Mouse (Mus musculus) small intestine, adult 2 months (tissue): ENCODE data around the gene Hivep3. TPM values are rescaled to one million over a fixed set of nuclear protein-coding genes. Genes with fewer than 3 reads are reported as not detected.

ENCODE experiments used
- H3K27ac ChIP-seq: fragments of 200-500 bp; 2 replicates; pipeline ENCODE4 v1.5.1; 2012; ENCODE audit warnings: low read depth, low read length, control low read depth, inconsistent platforms; ENCODE audit not compliant: insufficient read depth
- H3K27me3 ChIP-seq: fragments of 200-500 bp; 2 replicates; pipeline ENCODE4 v1.6.1; 2012; ENCODE audit warnings: mild to moderate bottlenecking, moderate library complexity, low read length, inconsistent platforms; ENCODE audit not compliant: control insufficient read depth, insufficient read depth
- H3K36me3 ChIP-seq: fragments of 200-500 bp; 2 replicates; pipeline ENCODE4 v1.6.1; 2012; ENCODE audit warnings: mild to moderate bottlenecking, low read length, control low read depth, inconsistent platforms; ENCODE audit not compliant: control insufficient read depth, insufficient read depth
- H3K4me1 ChIP-seq: fragments of 200-500 bp; 2 replicates; pipeline ENCODE4 v1.6.1; 2012; ENCODE audit warnings: low read length, inconsistent platforms, mixed read lengths; ENCODE audit not compliant: control insufficient read depth, insufficient read depth, insufficient read length
- H3K4me3 ChIP-seq: fragments of 200-500 bp; 2 replicates; pipeline ENCODE4 v1.5.1; 2012; ENCODE audit warnings: low read depth, mild to moderate bottlenecking, control low read depth, inconsistent platforms, low read length, moderate library complexity
- CTCF ChIP-seq: fragments of 200-500 bp; IDR thresholded peaks from 2 replicates; pipeline ENCODE4 v1.5.1; 2012; ENCODE audit warnings: low read depth, mild to moderate bottlenecking, control low read depth, inconsistent platforms, low read length, moderate library complexity, mixed read lengths; ENCODE audit not compliant: insufficient replicate concordance, insufficient read length; ENCODE audit errors: extremely low read depth
- POLR2A ChIP-seq: fragments of 200-500 bp; IDR thresholded peaks from 2 replicates; pipeline ENCODE4 v1.6.1; 2012; ENCODE audit warnings: low read depth, mild to moderate bottlenecking, control low read depth, inconsistent platforms, low read length, moderate library complexity
- WGBS: fragments of 180-500 bp; shearing (Covaris S2); methylation state at CpG from one replicate; pipeline ENCODE4 v1.1.7; 2018; 5-methylcytosine and 5-hydroxymethylcytosine counted together
- polyA plus RNA-seq: library from polyadenylated mRNA; depleted of rRNA; stranded (reverse); fragments of >200 nt; gene quantifications from 2 replicates; pipeline ENCODE4 v1.2.3, GENCODE M21; 2012

Hivep3 gene
- polyA plus RNA-seq, 1 experiment, result 3.3 TPM

DNA sequence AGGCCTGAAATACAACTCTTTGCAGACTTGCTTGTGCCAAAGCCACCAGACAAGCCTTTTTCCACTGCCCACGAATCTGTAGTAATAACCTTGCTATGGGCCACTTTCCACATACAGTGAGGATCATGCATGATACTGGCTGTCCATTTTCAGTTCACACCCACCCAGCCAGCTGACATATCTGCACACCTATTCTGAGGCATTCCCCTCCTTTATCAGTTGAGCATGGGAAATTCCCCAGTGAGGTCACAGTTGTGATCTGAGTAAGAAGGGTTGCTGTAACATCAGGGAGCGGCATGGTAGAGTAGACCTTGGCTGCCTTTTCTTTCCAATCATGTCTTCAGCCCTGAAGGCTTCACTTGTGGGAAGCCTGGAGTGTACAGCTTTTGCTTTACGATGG is 51.4 kb downstream of the Hivep3 start:
- WGBS, result 81% methylated on average over 3 of the region's 3 CpGs
- Histone ChIP-seq H3K27ac (no peak overlapping the region), H3K36me3 (no peaks in the 10 kb centered on the region), H3K4me1 (no peaks in the 10 kb centered on the region), H3K27me3 (no peaks in the 10 kb centered on the region), H3K4me3 (no peak overlapping the region)
- TF ChIP-seq POLR2A (no peak), CTCF (no peak)

DNA sequence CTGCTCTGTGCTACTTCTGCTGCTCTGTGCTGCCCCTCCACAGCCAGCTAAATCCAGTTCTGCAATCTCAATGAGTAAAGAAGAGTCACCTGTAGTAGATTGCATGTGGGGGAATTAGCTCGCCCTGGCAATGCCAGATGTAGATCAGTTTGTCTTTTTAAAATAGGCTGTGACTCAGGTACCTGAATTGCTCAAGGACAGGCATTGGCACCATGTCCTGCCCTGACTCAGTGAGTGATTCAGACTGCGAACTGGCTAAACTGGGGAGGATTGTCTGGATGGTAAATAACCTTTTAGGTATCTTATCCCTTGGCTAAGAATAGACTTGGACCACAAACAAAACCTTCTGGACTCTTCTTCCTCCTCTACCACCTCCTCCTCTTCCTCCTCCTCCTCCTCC is 52.7 kb downstream of the Hivep3 start:
- no peaks in the 10 kb centered on the region for H3K27me3 ChIP-seq
- no peak for TF ChIP-seq CTCF
- no peak for TF ChIP-seq POLR2A
- H3K36me3 ChIP-seq, result no peaks in the 10 kb centered on the region
- H3K4me3 ChIP-seq, result no peak overlapping the region
- H3K27ac ChIP-seq, result no peak overlapping the region
- 65% methylated on average over 2 of the region's 2 CpGs for WGBS
- no peaks in the 10 kb centered on the region for H3K4me1 ChIP-seq

DNA sequence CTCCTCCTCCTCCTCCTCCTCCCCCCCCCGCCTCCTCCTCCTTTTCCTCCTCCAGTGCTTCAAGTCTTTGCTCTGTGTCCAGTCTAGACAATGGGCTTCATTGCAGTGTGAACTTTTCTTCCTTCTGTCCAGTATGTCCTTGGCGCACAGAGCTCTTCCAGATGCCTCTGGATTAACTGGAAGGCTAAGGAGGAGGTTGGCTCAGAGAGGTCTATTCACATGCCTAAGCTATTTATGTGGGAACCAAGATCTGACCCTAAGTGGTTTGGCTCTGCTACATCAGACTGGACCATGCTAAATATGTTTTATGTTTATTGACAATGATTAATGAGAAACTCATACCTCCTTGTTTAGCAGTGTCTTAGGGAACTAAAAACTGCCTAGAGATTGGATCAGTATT is 53.1 kb downstream of the Hivep3 start:
- Histone ChIP-seq H3K4me1 (no peaks in the 10 kb centered on the region), H3K27me3 (no peaks in the 10 kb centered on the region), H3K4me3 (no peak overlapping the region), H3K36me3 (no peaks in the 10 kb centered on the region), H3K27ac (no peak overlapping the region)
- WGBS, result 78% methylated on average over 1 of the region's 2 CpGs
- TF ChIP-seq POLR2A, result no peak
- TF ChIP-seq CTCF, result no peak

DNA sequence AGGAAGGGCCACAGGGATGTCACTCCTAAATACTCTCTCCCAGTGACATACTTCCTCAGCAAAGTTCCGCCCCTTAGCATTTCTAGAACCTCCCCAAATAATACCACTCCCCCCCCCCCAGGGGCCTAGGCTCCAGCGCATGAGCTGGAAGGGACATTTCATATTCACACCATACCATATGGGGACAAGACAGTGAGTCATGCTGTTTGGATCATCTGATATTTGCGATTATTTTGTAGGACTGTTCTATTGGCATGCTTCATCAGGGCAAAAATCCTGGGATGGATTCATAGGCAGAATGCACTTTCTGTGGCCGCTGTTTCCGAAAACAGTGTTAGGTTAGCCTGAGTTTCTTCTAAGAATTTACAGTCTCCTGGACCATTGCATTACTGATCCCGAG is 55.2 kb downstream of the Hivep3 start:
- Histone ChIP-seq H3K36me3 (no peaks in the 10 kb centered on the region), H3K27me3 (no peaks in the 10 kb centered on the region), H3K4me1 (no peaks in the 10 kb centered on the region), H3K4me3 (no peak overlapping the region), H3K27ac (no peak overlapping the region)
- TF ChIP-seq CTCF (no peak), POLR2A (no peak)
- 93% methylated on average over 6 of the region's 6 CpGs for WGBS

DNA sequence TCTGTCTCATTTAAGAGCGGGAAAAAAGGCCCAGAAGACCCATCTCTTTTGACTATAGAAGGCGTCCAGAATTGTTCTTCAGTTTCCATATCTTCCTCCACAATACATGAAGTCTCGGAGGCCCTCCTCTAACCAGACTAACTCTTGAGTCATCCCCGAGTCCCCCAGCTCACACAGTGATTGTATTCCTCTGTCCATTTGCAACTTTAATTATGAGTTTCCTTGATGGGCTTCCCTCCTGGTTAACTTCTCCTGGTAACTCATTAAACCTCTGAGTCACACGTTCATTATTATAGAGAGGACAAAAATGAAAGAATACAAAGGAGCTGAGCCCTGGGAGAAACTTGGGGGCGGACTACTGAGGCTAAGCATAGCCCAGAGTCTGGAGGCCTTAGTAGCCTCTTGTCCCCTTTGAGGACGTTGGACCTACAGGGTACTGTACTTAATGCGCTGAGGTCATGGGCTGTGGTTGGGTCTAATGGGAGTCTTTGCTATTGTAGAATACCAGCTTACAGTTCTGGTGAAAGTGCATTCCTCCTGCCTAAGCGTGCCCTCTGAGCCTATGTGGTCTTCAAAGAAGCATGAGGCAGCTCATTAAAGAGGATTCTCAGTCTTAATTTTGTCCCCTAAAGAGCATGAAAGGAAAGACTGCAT is 56.0 kb downstream of the Hivep3 start:
- Histone ChIP-seq H3K27ac (no peak overlapping the region), H3K36me3 (no peaks in the 10 kb centered on the region), H3K4me3 (no peak overlapping the region), H3K4me1 (no peaks in the 10 kb centered on the region), H3K27me3 (no peaks in the 10 kb centered on the region)
- no peak for TF ChIP-seq CTCF
- no peak for TF ChIP-seq POLR2A
- 76% methylated on average over 9 of the region's 9 CpGs for WGBS

DNA sequence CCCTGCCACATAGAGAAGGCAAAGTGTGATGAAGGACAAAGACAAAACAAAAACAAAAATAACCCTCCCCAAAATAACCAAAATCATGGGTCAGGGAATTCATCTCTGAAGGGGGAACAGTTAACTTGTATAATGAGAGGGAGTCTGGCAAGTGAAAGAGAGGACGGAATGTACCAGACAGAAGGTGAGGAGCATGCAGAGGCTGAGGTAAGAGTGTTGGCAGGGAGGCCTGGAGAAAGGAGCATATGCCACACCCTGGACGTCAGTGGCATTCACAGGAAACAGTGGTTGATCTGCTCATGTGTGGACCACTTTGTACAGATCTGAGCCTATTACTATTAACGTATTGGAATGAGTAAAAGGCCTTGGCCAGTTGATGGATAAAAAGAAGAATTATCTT is 65.3 kb downstream of the Hivep3 start:
- TF ChIP-seq POLR2A (no peak), CTCF (no peak)
- WGBS, result 67% methylated on average over 3 of the region's 3 CpGs

DNA sequence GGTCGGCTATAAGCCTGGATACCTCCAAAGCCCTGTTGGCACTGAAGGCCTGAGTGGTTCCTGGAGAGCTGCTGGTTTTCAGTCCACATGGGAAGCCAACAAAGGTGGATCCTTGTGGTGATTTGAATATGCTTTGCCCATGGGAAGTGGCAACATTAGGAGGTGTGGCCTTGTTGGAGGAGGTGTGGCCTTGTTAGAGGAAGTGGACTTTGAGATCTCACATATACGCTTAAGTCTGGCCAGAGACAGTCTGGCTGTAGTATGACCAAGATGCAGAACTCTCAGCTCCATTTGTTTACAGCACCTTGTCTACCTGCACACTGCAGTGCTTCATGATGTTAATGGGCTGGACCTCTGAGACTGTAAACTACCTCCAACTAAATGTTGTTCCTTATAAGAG is 73.0 kb downstream of the Hivep3 start:
- Histone ChIP-seq H3K27me3 (no peaks in the 10 kb centered on the region), H3K4me3 (no peak overlapping the region), H3K36me3 (no peaks in the 10 kb centered on the region), H3K4me1 (peaks cover 7% of the 10 kb centered on the region; the same call in 1 of the 2 replicates), H3K27ac (no peak overlapping the region)
- WGBS, result 45% methylated on average over 2 of the region's 2 CpGs
- TF ChIP-seq POLR2A, result no peak
- TF ChIP-seq CTCF, result no peak

More for the DNA sequence above, 65.3 kb downstream of the Hivep3 start:
- Histone ChIP-seq H3K36me3 (no peaks in the 10 kb centered on the region), H3K4me1 (no peaks in the 10 kb centered on the region), H3K27me3 (no peaks in the 10 kb centered on the region), H3K27ac (no peak overlapping the region), H3K4me3 (no peak overlapping the region)
